Mouse (Mus musculus): ENCODE measurements at regions not wholly inside any gene's neighbourhood (a gene's known extent, or its start where the extent isn't known, plus 50 kb on each side); places are given as distances from the start of the nearest gene placed in this dataset.

- TF ChIP-seq CTCF (conservative IDR thresholded peaks at IDR 0.05; ENCODE audit: insufficient read depth, insufficient read length, low read depth, low read length) (no peak), POLR2A (IDR thresholded peaks at IDR 0.05; ENCODE audit: low read depth, low read length) (no peak)
These were observed 195.9 kb downstream of the 1190002N15Rik start for GRCm38 (mm10) chr9:94342011-94342410.

Measured in kidney, adult 2 months (tissue).